Mouse (Mus musculus) C2C12 (cell line): Measurements from ENCODE around the gene Strn3. TPM values are rescaled to one million over a fixed set of nuclear protein-coding genes. Genes with fewer than 3 reads are reported as not detected.

Experiments used
- H3K27me3 ChIP-seq: one replicate; pipeline ENCODE4 v1.6.1; 2011; ENCODE audit not compliant: control insufficient read depth, insufficient read depth, insufficient read length
- H3K36me3 ChIP-seq: one replicate; pipeline ENCODE4 v1.6.1; 2011; ENCODE audit not compliant: control insufficient read depth, insufficient read depth
- H3K4me3 ChIP-seq: one replicate; pipeline ENCODE4 v1.5.1; 2011; ENCODE audit warnings: mild to moderate bottlenecking, control low read depth; ENCODE audit not compliant: poor library complexity, insufficient read depth, severe bottlenecking
- H3K79me2 ChIP-seq: one replicate; pipeline ENCODE4 v1.6.1; 2011; ENCODE audit not compliant: control insufficient read depth, insufficient read depth
- H3K79me3 ChIP-seq: one replicate; pipeline ENCODE4 v1.6.1; 2011; ENCODE audit warnings: low read depth, control low read depth
- H3ac ChIP-seq: one replicate; pipeline ENCODE3; 2011; ENCODE audit warnings: low read depth; ENCODE audit not compliant: control insufficient read depth, insufficient read length
- CEBPB ChIP-seq: IDR thresholded peaks from one replicate; pipeline ENCODE4 v1.6.1; 2011; ENCODE audit warnings: low read depth, mild to moderate bottlenecking, control low read depth, moderate library complexity
- CTCF ChIP-seq: IDR thresholded peaks from one replicate; pipeline ENCODE4 v1.5.1; 2011; ENCODE audit not compliant: control insufficient read depth, insufficient read depth, insufficient read length
- FOSL1 ChIP-seq: IDR thresholded peaks from one replicate; pipeline ENCODE4 v1.8.0; 2011; ENCODE audit warnings: mild to moderate bottlenecking, low read length; ENCODE audit not compliant: poor library complexity, insufficient read depth, severe bottlenecking
- MAX ChIP-seq: IDR thresholded peaks from one replicate; pipeline ENCODE4 v1.6.1; 2011; ENCODE audit warnings: mild to moderate bottlenecking, control low read depth
- MYOD1 ChIP-seq: IDR thresholded peaks from one replicate; pipeline ENCODE4 v1.6.1; 2011; ENCODE audit warnings: low read depth; ENCODE audit not compliant: control insufficient read depth, insufficient read length
- MYOG ChIP-seq: IDR thresholded peaks from one replicate; pipeline ENCODE4 v1.6.1; 2011; ENCODE audit not compliant: control insufficient read depth, insufficient read length; ENCODE audit errors: extremely low read depth
- USF1 ChIP-seq: IDR thresholded peaks from one replicate; pipeline ENCODE4 v1.6.1; 2011; ENCODE audit warnings: low read depth, mild to moderate bottlenecking, control low read depth, moderate library complexity
- polyA plus RNA-seq: library from polyadenylated mRNA; unstranded; fragments of >200 nt; fragmentation: generic; extraction: Trizol; gene quantifications from one replicate; pipeline ENCODE4 v1.2.1, GENCODE M21; 2012; ENCODE audit warnings: missing spikeins

The Strn3 gene
- polyA plus RNA-seq, 1 experiment, result 20.5 TPM

- TF ChIP-seq MYOG, result no peak
- no peak for TF ChIP-seq CEBPB
- TF ChIP-seq MAX, result no peak
- no peak for TF ChIP-seq USF1
- no peak for TF ChIP-seq CTCF
- TF ChIP-seq MYOD1, result no peak
- no peak for TF ChIP-seq FOSL1
- Histone ChIP-seq H3K27me3 (no peaks in the 10 kb centered on the region), H3ac (peak within 1 kb of the TSS; percentile 91), H3K79me3 (peaks cover 49% of the 10 kb centered on the region), H3K4me3 (peak within 1 kb of the TSS; percentile 74), H3K36me3 (no peaks in the 10 kb centered on the region), H3K79me2 (peaks cover 75% of the 10 kb centered on the region)
These were observed 528 bp downstream of the Strn3 start, which contains the start of gene Ap4s1 for GRCm38 (mm10) chr12:51690893-51691844. Gene Ap4s1 (plus strand): TSS chr12:51691033.

DNA sequence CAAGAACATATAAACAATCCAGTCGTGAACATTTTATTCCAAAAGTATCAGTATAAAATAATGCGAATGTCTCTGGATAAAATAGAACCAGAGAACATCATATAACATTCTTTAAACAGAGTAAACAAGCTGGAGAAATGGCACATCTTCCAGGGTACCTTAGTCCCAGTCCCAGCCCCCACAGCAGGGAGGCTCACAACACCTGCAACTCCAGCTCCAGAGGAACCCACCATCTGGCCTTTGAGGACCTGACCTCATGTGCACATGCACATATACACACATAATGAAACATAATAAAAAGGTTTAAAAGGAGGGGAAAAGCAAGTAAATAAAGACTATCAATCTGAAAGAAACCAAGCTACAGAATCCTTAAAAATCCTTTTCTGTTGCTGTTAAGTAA lies 3.2 kb downstream of the Strn3 start:
- H3K27me3 ChIP-seq, result no peaks in the 10 kb centered on the region
- TF ChIP-seq USF1 (no peak), MYOD1 (no peak), FOSL1 (no peak), CEBPB (no peak), MAX (no peak), MYOG (no peak), CTCF (no peak)
- peaks cover 92% of the 10 kb centered on the region for H3K79me2 ChIP-seq
- H3K36me3 ChIP-seq, result no peaks in the 10 kb centered on the region
- peaks cover 73% of the 10 kb centered on the region for H3K79me3 ChIP-seq
- no peak overlapping the region for H3K4me3 ChIP-seq
- H3ac ChIP-seq, result no peak overlapping the region

DNA sequence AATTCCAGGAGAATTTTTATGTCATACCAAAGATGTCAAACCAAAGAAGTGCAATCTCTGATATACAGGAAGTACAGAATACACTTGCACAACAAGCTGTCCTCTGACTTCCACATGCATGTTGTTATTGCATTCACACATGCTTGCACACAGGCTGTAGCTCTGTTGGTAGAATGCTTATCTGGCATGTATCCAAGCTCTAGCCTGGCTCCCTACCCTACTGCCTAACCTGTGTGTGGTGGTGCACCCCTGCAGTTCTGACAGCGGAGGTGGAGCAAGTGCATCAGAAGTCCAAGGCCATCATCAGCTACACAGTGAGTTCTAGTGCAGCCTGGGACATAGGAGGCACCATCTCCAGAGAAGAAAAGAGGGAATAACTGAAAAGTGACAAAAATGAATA lies 12.9 kb downstream of the Strn3 start:
- Histone ChIP-seq H3K79me2 (peaks cover 100% of the 10 kb centered on the region), H3K79me3 (peaks cover 98% of the 10 kb centered on the region), H3K27me3 (no peaks in the 10 kb centered on the region), H3K4me3 (no peak overlapping the region), H3K36me3 (peaks cover 11% of the 10 kb centered on the region), H3ac (no peak overlapping the region)
- TF ChIP-seq CEBPB, result no peak
- no peak for TF ChIP-seq CTCF
- TF ChIP-seq USF1, result no peak
- no peak for TF ChIP-seq MYOG
- no peak for TF ChIP-seq MYOD1
- no peak for TF ChIP-seq FOSL1
- no peak for TF ChIP-seq MAX

DNA sequence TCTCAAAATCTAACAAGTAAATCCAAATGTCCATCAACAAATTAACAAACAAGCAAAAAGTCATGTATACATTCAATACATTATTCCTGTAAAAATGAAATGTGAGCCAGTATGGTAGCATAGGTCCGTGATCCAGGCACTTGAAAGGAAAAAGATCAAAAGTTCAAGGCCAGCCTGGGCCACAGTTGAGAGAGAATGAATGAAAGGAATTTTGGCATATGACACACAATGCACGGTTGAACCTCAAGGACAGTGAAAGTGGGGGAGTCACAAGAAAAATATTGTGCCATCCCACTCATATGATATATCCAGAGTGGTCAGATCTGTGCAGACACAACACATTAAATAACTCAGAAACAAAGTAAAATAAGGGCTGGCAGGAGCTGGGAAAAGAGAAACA lies 15.3 kb downstream of the Strn3 start:
- Histone ChIP-seq H3ac (no peak overlapping the region), H3K36me3 (peaks cover 7% of the 10 kb centered on the region), H3K79me2 (peaks cover 100% of the 10 kb centered on the region), H3K27me3 (no peaks in the 10 kb centered on the region), H3K4me3 (no peak overlapping the region), H3K79me3 (peaks cover 98% of the 10 kb centered on the region)
- no peak for TF ChIP-seq MAX
- TF ChIP-seq USF1, result no peak
- no peak for TF ChIP-seq MYOG
- TF ChIP-seq FOSL1, result no peak
- no peak for TF ChIP-seq MYOD1
- TF ChIP-seq CEBPB, result no peak
- TF ChIP-seq CTCF, result no peak

- Histone ChIP-seq H3K79me3 (peaks cover 98% of the 10 kb centered on the region), H3ac (no peak overlapping the region), H3K27me3 (no peaks in the 10 kb centered on the region), H3K79me2 (peaks cover 100% of the 10 kb centered on the region), H3K36me3 (peaks cover 5% of the 10 kb centered on the region), H3K4me3 (no peak overlapping the region)
- TF ChIP-seq MYOG (no peak), FOSL1 (no peak), MAX (no peak), USF1 (no peak), CEBPB (no peak), MYOD1 (no peak), CTCF (no peak)
These were observed 18.4 kb downstream of the Strn3 start for GRCm38 (mm10) chr12:51673270-51673669.
